8 mouse cellular contexts compared by ENCODE assay signal in genomic region chr17:71474762-71475704, GRCm38 (mm10). TPM values are rescaled to one million over a fixed set of nuclear protein-coding genes. Genes with fewer than 3 reads are reported as not detected.
DNase-seq lines count a peak whose midpoint lies in the region; ATAC-seq lines count a peak whose summit lies in the region.

TSS of gene Smchd1 (minus strand) at chr17:71475343.

- intact Hi-C loops in gastrocnemius, postnatal 36 days (cut with DNase I): no loop called here
- intact Hi-C loops in left cerebral cortex, postnatal 25 days (cut with DNase I): loop anchor here (1.0 to 5.0 kb wide), 2 partner anchors 52 to 122 kb away; no protein-coding TSS in a partner anchor

- peaks cover 11% of the 10 kb centered on the region for H3K4me1 ChIP-seq in intestine, embryonic 16.5 days (ENCODE audit: control insufficient read depth, insufficient read depth, low read length)

- peak within 1 kb of the TSS; percentile 67 for H3K4me2 ChIP-seq in intestine, embryonic 16.5 days (ENCODE audit: low read depth, low read length)

- peak; percentile 94 for DNase-seq in adrenal gland, adult 8-10 months
- peak; percentile 84 for DNase-seq in embryo, embryonic 11.5 days (ENCODE audit: low read depth, low spot score)
- DNase-seq in gastrocnemius, postnatal 36 days: peak; percentile 89
- peak; percentile 95 for DNase-seq in left cerebral cortex, postnatal 25 days (ENCODE audit: low spot score in 2 of 2)
- DNase-seq in mesoderm, embryonic 11.5 days (ENCODE audit: low read depth, low spot score): peak; percentile 94
- peak; percentile 93 for DNase-seq in right cerebral cortex, postnatal 25 days
- DNase-seq in urinary bladder, postnatal 36 days (ENCODE audit: low spot score in 2 of 2): peak; percentile 87 to 94

- WGBS in intestine, embryonic 16.5 days: under 1% methylated on average over 97 of the region's 109 CpGs

- peak within 1 kb of the TSS; percentile 98 for H3K9ac ChIP-seq in intestine, embryonic 16.5 days (ENCODE audit: low read depth, low read length)

- peak; percentile 97 for ATAC-seq in intestine, embryonic 16.5 days

- H3K9me3 ChIP-seq in intestine, embryonic 16.5 days (ENCODE audit: control insufficient read depth, low read length): no peaks in the 10 kb centered on the region

- no peaks in the 10 kb centered on the region for H3K27me3 ChIP-seq in intestine, embryonic 16.5 days (replicated peaks; ENCODE audit: control insufficient read depth, insufficient read depth, low read length)

- H3K27ac ChIP-seq in intestine, embryonic 16.5 days (ENCODE audit: low read length): peak within 1 kb of the TSS; percentile 98

- H3K36me3 ChIP-seq in intestine, embryonic 16.5 days (ENCODE audit: control insufficient read depth, insufficient read depth, low read length): no peaks in the 10 kb centered on the region

- H3K4me3 ChIP-seq in intestine, embryonic 16.5 days (ENCODE audit: low read length): peak within 1 kb of the TSS; percentile 94

RNA-seq across cellular contexts. Expression of gene Smchd1, which starts in this region (rescaled TPM):
- 10 to 100 TPM; 35.0 to 56.7 (median 47.4) TPM for total RNA-seq in adrenal gland, adult 8-10 months (2022)
- total RNA-seq in gastrocnemius, postnatal 36 days (2021): 1 to 10 TPM; 9.4 to 9.5 TPM
- polyA plus RNA-seq in intestine, embryonic 16.5 days (2015; fragmentation: Nextera tagmentation; extraction: Ambion mirVana): 30.5 and 35.0 TPM in 2 replicates
- 10 to 100 TPM; 30.7 to 32.0 TPM for total RNA-seq in left cerebral cortex, postnatal 25 days (2021)

Comparison
In these comparisons a context has a peak if more than half of its experiments do, and no peak if none do; other contexts are left out.
1. Peak in every context shown above with its lines: DNase-seq, ATAC-seq, H3K4me3 ChIP-seq and H3K27ac ChIP-seq.